Mouse (Mus musculus) adrenal gland, adult 2 months (tissue): ENCODE data around the gene Bspry. TPM values are rescaled to one million over a fixed set of nuclear protein-coding genes. Genes with fewer than 3 reads are reported as not detected.

Experiments
- polyA plus RNA-seq: library from polyadenylated mRNA; depleted of rRNA; stranded (reverse); fragments of >200 nt; gene quantifications from 2 replicates; pipeline ENCODE4 v1.2.3, GENCODE M21; 2012; rRNA removed
- total RNA-seq, 2 experiments: library from RNA; stranded (reverse); gene quantifications; 2 replicates each; pipeline ENCODE4 v1.2.3; 2021

Bspry gene
- total and polyA plus RNA-seq, 3 experiments: 3.0 to 13.9 (median 10.9) TPM

Other genes starting within 250 kb of the Bspry start
- 1 to 10 TPM; 5.3 to 7.3 TPM for gene Zfp37, start 249.0 kb upstream of the Bspry start, total RNA-seq
- gene Zfp37, start 249.0 kb upstream of the Bspry start, polyA plus RNA-seq: 0.06 and 0.10 TPM in 2 replicates
- gene Slc31a2, start 217.5 kb upstream of the Bspry start, total RNA-seq: 10 to 100 TPM; 21.2 to 51.9 TPM
- 40.5 and 44.4 TPM in 2 replicates for gene Slc31a2, start 217.5 kb upstream of the Bspry start, polyA plus RNA-seq
- gene Fkbp15, start 119.5 kb upstream of the Bspry start, total RNA-seq: 10 to 100 TPM; 35.2 to 36.9 TPM
- gene Fkbp15, start 119.5 kb upstream of the Bspry start, polyA plus RNA-seq: 21.8 and 27.4 TPM in 2 replicates
- gene Slc31a1, start 119.3 kb upstream of the Bspry start, total RNA-seq: 10 to 100 TPM; 50.1 to 50.7 TPM
- gene Slc31a1, start 119.3 kb upstream of the Bspry start, polyA plus RNA-seq: 11.6 and 12.3 TPM in 2 replicates
- gene Cdc26, start 71.4 kb upstream of the Bspry start, total RNA-seq: 10 to 100 TPM; 62.0 to 67.5 TPM
- gene Cdc26, start 71.4 kb upstream of the Bspry start, polyA plus RNA-seq: 7.9 and 12.5 TPM in 2 replicates
- gene Prpf4, start 71.3 kb upstream of the Bspry start, total RNA-seq: 10 to 100 TPM; 21.6 to 23.6 TPM
- 9.1 and 15.1 TPM in 2 replicates for gene Prpf4, start 71.3 kb upstream of the Bspry start, polyA plus RNA-seq
- 1 to 10 TPM in 1 of 2 experiments, not detected in 1; 1.1 TPM for gene Rnf183, start 44.8 kb upstream of the Bspry start, total RNA-seq
- gene Rnf183, start 44.8 kb upstream of the Bspry start, polyA plus RNA-seq: 0.28 and 3.3 TPM in 2 replicates
- 1 to 10 TPM in 1 of 2 experiments, under 1 TPM in 1; 0.78 to 2.0 TPM for gene Wdr31, start 9.2 kb upstream of the Bspry start, total RNA-seq
- 1.3 and 2.6 TPM in 2 replicates for gene Wdr31, start 9.2 kb upstream of the Bspry start, polyA plus RNA-seq
- gene Hdhd3, start 23.4 kb downstream of the Bspry start, total RNA-seq: 10 to 100 TPM in 1 of 2 experiments, 1 to 10 TPM in 1; 9.2 to 26.1 TPM
- gene Hdhd3, start 23.4 kb downstream of the Bspry start, polyA plus RNA-seq: 16.8 and 20.1 TPM in 2 replicates
- 100 to 1,000 TPM; 102 to 118 TPM for gene Alad, start 39.9 kb downstream of the Bspry start, total RNA-seq
- 313 and 413 TPM in 2 replicates for gene Alad, start 39.9 kb downstream of the Bspry start, polyA plus RNA-seq
- gene Pole3, start 45.0 kb downstream of the Bspry start, total RNA-seq: 10 to 100 TPM; 48.4 to 50.5 TPM
- 11.7 and 13.8 TPM in 2 replicates for gene Pole3, start 45.0 kb downstream of the Bspry start, polyA plus RNA-seq
- gene 4933430I17Rik, start 45.3 kb downstream of the Bspry start, total RNA-seq: under 1 TPM; 0.14 to 0.31 TPM
- gene 4933430I17Rik, start 45.3 kb downstream of the Bspry start, polyA plus RNA-seq: 0.06 TPM in 1 of 2 replicates, not detected in the other
- gene Rgs3, start 79.8 kb downstream of the Bspry start, total RNA-seq: 10 to 100 TPM; 28.2 to 39.5 TPM
- 31.5 and 35.7 TPM in 2 replicates for gene Rgs3, start 79.8 kb downstream of the Bspry start, polyA plus RNA-seq